Mouse (Mus musculus) spleen, adult 2 months (tissue): ENCODE measurements at regions not wholly inside any gene's neighbourhood (a gene's known extent, or its start where the extent isn't known, plus 50 kb on each side); places are given as distances from the start of the nearest gene placed in this dataset.
A peak's percentile ranks its signal among the peaks of the same experiment; 100 is the strongest.

Experiments
- DNase-seq, 2 experiments: peaks; one replicate each; pipeline versions ENCODE4 v3.0.0 to v3.0.0-alpha.2; 2012 to 2021; ENCODE audit warnings: low spot score in 2 of 2, low read depth in 1 of 2
- H3K27ac ChIP-seq: fragments of 200-500 bp; 2 replicates; pipeline ENCODE4 v1.5.1; 2012; ENCODE audit warnings: low read length, inconsistent platforms; ENCODE audit not compliant: insufficient read depth
- H3K27me3 ChIP-seq: fragments of 200-500 bp; 2 replicates; pipeline ENCODE4 v1.6.1; 2012; ENCODE audit warnings: mild to moderate bottlenecking, moderate library complexity, low read length, inconsistent platforms; ENCODE audit not compliant: control insufficient read depth, insufficient read depth
- H3K36me3 ChIP-seq: fragments of 200-500 bp; 2 replicates; pipeline ENCODE4 v1.6.1; 2012; ENCODE audit warnings: mild to moderate bottlenecking, low read length, inconsistent platforms; ENCODE audit not compliant: control insufficient read depth, insufficient read depth
- H3K4me1 ChIP-seq: fragments of 200-500 bp; 2 replicates; pipeline ENCODE4 v1.6.1; 2011; ENCODE audit warnings: inconsistent platforms; ENCODE audit not compliant: control insufficient read depth, insufficient read depth, insufficient read length
- H3K4me3 ChIP-seq: fragments of 200-500 bp; 2 replicates; pipeline ENCODE4 v1.5.1; 2011; ENCODE audit warnings: mild to moderate bottlenecking, inconsistent platforms; ENCODE audit not compliant: insufficient read depth, insufficient read length; ENCODE audit errors: extremely low read depth
- CTCF ChIP-seq: fragments of 200-500 bp; IDR thresholded peaks from 2 replicates; pipeline ENCODE4 v1.5.1; 2011; ENCODE audit warnings: mild to moderate bottlenecking, inconsistent platforms; ENCODE audit not compliant: insufficient read depth, insufficient read length, insufficient replicate concordance; ENCODE audit errors: extremely low read depth
- POLR2A ChIP-seq: fragments of 200-500 bp; IDR thresholded peaks from 2 replicates; pipeline ENCODE4 v1.6.1; 2011; ENCODE audit warnings: low read depth, low read length, inconsistent platforms
- WGBS: fragments of 180-500 bp; shearing (Covaris S2); methylation state at CpG from one replicate; pipeline ENCODE4 v1.1.7; 2018; 5-methylcytosine and 5-hydroxymethylcytosine counted together

DNA sequence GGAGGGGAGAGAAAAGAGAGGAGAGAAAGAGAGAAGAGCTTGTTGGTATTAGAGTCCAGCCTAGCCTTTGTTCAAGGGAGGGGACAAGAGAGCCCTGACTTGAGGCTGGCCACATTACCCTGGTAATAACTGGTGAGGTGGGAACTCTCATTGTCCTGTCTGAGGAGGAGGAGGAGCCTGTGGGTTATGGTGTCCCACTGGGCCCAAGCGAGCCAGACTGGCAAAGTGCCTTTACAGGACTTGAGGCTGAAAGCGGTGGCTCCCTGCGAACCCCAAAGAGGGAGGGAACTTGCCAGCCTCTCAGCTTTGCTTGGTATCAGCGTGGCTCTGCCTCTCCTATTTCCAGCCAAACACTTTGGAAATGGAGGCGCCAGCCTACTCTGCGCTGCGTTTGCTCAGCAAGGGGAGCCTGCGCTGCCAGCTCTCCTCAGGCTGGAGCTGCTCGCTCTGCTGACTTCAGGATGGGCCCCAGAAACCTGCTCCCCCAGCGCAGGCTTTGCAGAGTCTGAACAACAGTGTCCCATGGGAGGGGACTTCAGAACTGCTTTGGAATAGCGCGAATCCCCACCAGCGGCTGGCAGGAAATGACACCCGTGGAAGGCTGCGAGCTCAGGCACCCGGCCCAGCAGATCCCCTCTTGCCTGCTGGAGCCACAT, 66.4 kb upstream of the Pmepa1 start:
- WGBS: 53% methylated on average over 16 of the region's 16 CpGs
- Histone ChIP-seq H3K27me3 (no peaks in the 10 kb centered on the region), H3K27ac (no peak overlapping the region), H3K4me1 (peaks cover under 1% of the 10 kb centered on the region; the same call in 1 of the 2 replicates), H3K4me3 (no peak overlapping the region), H3K36me3 (no peaks in the 10 kb centered on the region)
- TF ChIP-seq CTCF: no peak
- TF ChIP-seq POLR2A: no peak
- no peak for DNase-seq

DNA sequence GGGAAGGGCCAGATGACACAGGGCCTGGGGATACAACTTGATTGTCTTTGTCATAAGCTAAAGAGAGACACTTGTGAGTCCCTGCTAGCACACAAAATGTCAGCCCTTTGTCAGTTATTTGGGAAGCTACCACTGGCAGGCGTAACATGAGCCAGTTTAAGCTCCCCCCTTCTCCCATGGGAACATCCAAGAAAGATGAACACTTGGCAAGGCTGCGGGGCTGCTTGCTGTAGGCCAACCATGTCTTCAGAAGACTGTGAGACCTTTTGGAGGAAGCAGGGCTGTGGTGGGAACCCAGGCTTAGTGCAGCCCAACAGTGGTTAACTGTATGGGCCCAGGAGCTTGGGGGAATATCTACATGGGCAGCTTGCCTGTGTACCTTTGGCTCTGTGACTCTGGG, 67.3 kb upstream of the Pmepa1 start:
- WGBS: 87% methylated on average over 2 of the region's 2 CpGs
- H3K27me3 ChIP-seq: no peaks in the 10 kb centered on the region
- H3K27ac ChIP-seq: no peak overlapping the region
- no peak for DNase-seq
- H3K4me3 ChIP-seq: no peak overlapping the region
- no peak for TF ChIP-seq POLR2A
- TF ChIP-seq CTCF: no peak
- H3K4me1 ChIP-seq: no peaks in the 10 kb centered on the region
- H3K36me3 ChIP-seq: no peaks in the 10 kb centered on the region

- no peak overlapping the region for H3K4me3 ChIP-seq
- H3K4me1 ChIP-seq: peaks cover under 1% of the 10 kb centered on the region; the same call in 1 of the 2 replicates
- no peak for DNase-seq
- TF ChIP-seq POLR2A: no peak
- no peak for TF ChIP-seq CTCF
- H3K36me3 ChIP-seq: no peaks in the 10 kb centered on the region
- H3K27me3 ChIP-seq: no peaks in the 10 kb centered on the region
- no peak overlapping the region for H3K27ac ChIP-seq
- WGBS: 95% methylated on average over 5 of the region's 5 CpGs
Measured at GRCm38 (mm10) chr2:173344221-173344620, 67.9 kb upstream of the Pmepa1 start.

DNA sequence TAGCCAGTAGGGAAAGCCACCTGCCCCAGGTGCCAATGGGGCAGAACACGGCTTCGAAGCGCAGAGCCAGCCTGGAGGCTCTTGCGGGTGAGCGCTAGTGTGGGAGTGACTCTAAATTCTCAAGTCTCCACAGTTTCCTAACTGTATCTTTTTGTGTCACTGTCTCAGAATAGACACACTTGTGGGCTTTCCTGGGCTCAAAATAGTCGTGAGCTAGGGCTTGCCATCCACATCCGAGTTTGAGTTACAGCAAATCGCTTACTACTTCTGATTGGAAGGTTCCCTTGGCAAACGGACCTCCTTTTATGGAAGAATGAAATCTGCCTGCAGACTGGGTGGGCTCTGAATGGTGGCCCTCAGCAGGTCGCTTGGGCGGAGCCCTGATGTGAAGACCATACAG, 71.0 kb upstream of the Pmepa1 start:
- Histone ChIP-seq H3K4me1 (peaks cover 14% of the 10 kb centered on the region; the same call in 1 of the 2 replicates), H3K4me3 (no peak overlapping the region), H3K27me3 (no peaks in the 10 kb centered on the region), H3K27ac (no peak overlapping the region), H3K36me3 (no peaks in the 10 kb centered on the region)
- 55% methylated on average over 11 of the region's 11 CpGs for WGBS
- DNase-seq: no peak
- TF ChIP-seq POLR2A (no peak), CTCF (no peak)

DNA sequence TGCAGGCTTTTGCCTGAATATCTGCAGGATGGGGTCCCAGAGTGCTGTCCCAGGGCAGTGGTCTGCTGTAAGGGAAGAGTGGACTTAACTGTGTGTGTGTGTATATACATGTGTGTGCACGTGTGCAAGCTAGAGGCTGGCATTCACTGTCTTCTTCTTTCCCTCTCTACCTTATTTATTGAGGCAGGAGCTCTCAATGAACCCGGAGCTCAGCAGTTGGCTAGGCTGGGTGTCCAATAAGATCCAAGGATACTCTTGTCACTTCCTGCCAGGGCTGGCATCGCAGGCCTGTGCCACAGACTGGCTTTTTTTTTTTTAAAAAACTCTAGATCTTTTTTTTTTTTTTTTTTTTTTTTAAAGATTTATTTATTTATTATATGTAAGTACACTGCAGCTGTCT, 72.4 kb upstream of the Pmepa1 start:
- H3K4me1 ChIP-seq: peaks cover 14% of the 10 kb centered on the region; the same call in 1 of the 2 replicates
- H3K27ac ChIP-seq: no peak overlapping the region
- no peak for DNase-seq
- no peaks in the 10 kb centered on the region for H3K27me3 ChIP-seq
- H3K4me3 ChIP-seq: no peak overlapping the region
- WGBS: 59% methylated on average over 3 of the region's 3 CpGs
- H3K36me3 ChIP-seq: no peaks in the 10 kb centered on the region
- no peak for TF ChIP-seq POLR2A
- no peak for TF ChIP-seq CTCF

DNA sequence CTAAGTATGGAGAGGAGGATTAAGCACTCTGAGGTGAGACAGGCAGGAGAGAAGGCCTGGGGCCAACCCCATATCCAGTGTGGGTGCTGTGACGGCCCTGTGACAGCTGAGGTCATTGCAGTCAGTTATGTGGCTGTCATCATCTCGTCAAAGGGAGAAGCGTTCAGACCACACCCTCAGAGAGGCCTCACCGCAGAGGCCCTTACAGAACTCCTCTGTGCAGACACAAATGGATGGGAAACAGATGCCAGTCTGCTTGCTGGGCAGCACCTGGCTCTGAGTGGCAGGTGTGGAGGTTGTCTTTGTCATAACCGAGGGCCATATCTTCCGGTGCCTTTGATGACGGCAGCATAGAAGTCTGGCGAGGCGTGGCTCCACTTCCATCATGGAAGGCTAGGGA, 73.2 kb upstream of the Pmepa1 start:
- Histone ChIP-seq H3K4me1 (peaks cover 14% of the 10 kb centered on the region; the same call in 1 of the 2 replicates), H3K4me3 (no peak overlapping the region), H3K27ac (no peak overlapping the region), H3K27me3 (no peaks in the 10 kb centered on the region), H3K36me3 (no peaks in the 10 kb centered on the region)
- peak in 1 of 2 experiments; percentile 48 for DNase-seq
- TF ChIP-seq POLR2A (no peak), CTCF (no peak)
- 24% methylated on average over 9 of the region's 9 CpGs for WGBS

GRCm38 (mm10) chr2:173349910-173350309, 73.6 kb upstream of the Pmepa1 start:
- Histone ChIP-seq H3K27me3 (no peaks in the 10 kb centered on the region), H3K36me3 (no peaks in the 10 kb centered on the region), H3K27ac (no peak overlapping the region), H3K4me1 (peaks cover 14% of the 10 kb centered on the region; the same call in 1 of the 2 replicates), H3K4me3 (no peak overlapping the region)
- DNase-seq: no peak
- WGBS: 49% methylated on average over 4 of the region's 4 CpGs
- no peak for TF ChIP-seq POLR2A
- TF ChIP-seq CTCF: no peak
